Mouse (Mus musculus) stomach, embryonic 15.5 days (tissue): Measurements from ENCODE around the gene Clstn1. TPM values are rescaled to one million over a fixed set of nuclear protein-coding genes. Genes with fewer than 3 reads are reported as not detected.

Experiments used
- ATAC-seq: fragments of 200-750 bp; cut with Nextera tagmentation; 2 replicates; pipeline ENCODE4 v1.8.0; 2017; ENCODE audit warnings: low read depth, moderate number of reproducible peaks, moderate TSS enrichment; ENCODE audit not compliant: insufficient read depth, low FRiP score
- H3K27ac ChIP-seq: fragments of 300-500 bp; sonication (generic); 2 replicates; pipeline ENCODE4 v1.5.1; 2015; ENCODE audit warnings: mild to moderate bottlenecking, inconsistent platforms
- H3K27me3 ChIP-seq: fragments of 300-500 bp; sonication (generic); replicated peaks from 2 replicates; pipeline ENCODE4 v1.6.1; 2015; ENCODE audit warnings: inconsistent platforms
- H3K36me3 ChIP-seq: fragments of 300-500 bp; sonication (generic); 2 replicates; pipeline ENCODE4 v1.6.1; 2015; ENCODE audit warnings: inconsistent platforms
- H3K4me1 ChIP-seq: fragments of 300-500 bp; sonication (generic); 2 replicates; pipeline ENCODE4 v1.6.1; 2015; ENCODE audit warnings: inconsistent platforms
- H3K4me2 ChIP-seq: fragments of 300-500 bp; sonication (generic); 2 replicates; pipeline ENCODE4 v1.6.1; 2015; ENCODE audit warnings: mild to moderate bottlenecking, inconsistent platforms
- H3K4me3 ChIP-seq: fragments of 300-500 bp; sonication (generic); replicated peaks from 2 replicates; pipeline ENCODE4 v1.5.1; 2015; ENCODE audit warnings: inconsistent platforms
- H3K9ac ChIP-seq: fragments of 300-500 bp; sonication (generic); 2 replicates; pipeline ENCODE4 v1.6.1; 2015; ENCODE audit warnings: inconsistent platforms
- H3K9me3 ChIP-seq: fragments of 300-500 bp; sonication (generic); 2 replicates; pipeline ENCODE4 v1.6.1; 2016; ENCODE audit warnings: inconsistent platforms
- WGBS: fragments of 180-500 bp; shearing (Covaris S2); methylation state at CpG from one replicate; pipeline ENCODE4 v1.1.7; 2015; 5-methylcytosine and 5-hydroxymethylcytosine counted together
- polyA plus RNA-seq: library from polyadenylated mRNA; unstranded; fragments of >200 nt; fragmentation: Nextera tagmentation; extraction: Ambion mirVana; gene quantifications from 2 replicates; pipeline ENCODE4 v1.2.1, GENCODE M21; 2015

Clstn1 gene
- polyA plus RNA-seq, 1 experiment from 2014 or later: 47.0 TPM

GRCm38 (mm10) chr4:149641956-149642355 lies 55.7 kb downstream of the Clstn1 start:
- WGBS: 85% methylated on average over 5 of the region's 5 CpGs
- Histone ChIP-seq H3K9ac (no peak overlapping the region), H3K4me2 (no peak overlapping the region), H3K36me3 (peaks cover 41% of the 10 kb centered on the region), H3K27me3 (no peaks in the 10 kb centered on the region), H3K4me3 (no peak overlapping the region), H3K4me1 (0 out of 2 replicates have a peak, but pooled peaks cover 3% of the 10 kb centered on the region), H3K9me3 (no peaks in the 10 kb centered on the region), H3K27ac (no peak overlapping the region)
- no peak for ATAC-seq

GRCm38 (mm10) chr4:149645761-149646160 lies 59.5 kb downstream of the Clstn1 start:
- H3K4me3 ChIP-seq: no peak overlapping the region
- H3K27ac ChIP-seq: no peak overlapping the region
- peaks cover 46% of the 10 kb centered on the region for H3K36me3 ChIP-seq
- ATAC-seq: no peak
- WGBS: 92% methylated on average over 9 of the region's 9 CpGs
- H3K4me1 ChIP-seq: 0 out of 2 replicates have a peak, but pooled peaks cover under 1% of the 10 kb centered on the region
- H3K9me3 ChIP-seq: no peaks in the 10 kb centered on the region
- H3K4me2 ChIP-seq: no peak overlapping the region
- H3K27me3 ChIP-seq: no peaks in the 10 kb centered on the region
- H3K9ac ChIP-seq: no peak overlapping the region

- no peak for ATAC-seq
- WGBS: 78% methylated on average over 20 of the region's 20 CpGs
- no peaks in the 10 kb centered on the region for H3K4me1 ChIP-seq
- no peak overlapping the region for H3K27ac ChIP-seq
- no peak overlapping the region for H3K9ac ChIP-seq
- no peaks in the 10 kb centered on the region for H3K9me3 ChIP-seq
- no peak overlapping the region for H3K4me2 ChIP-seq
- peaks cover 35% of the 10 kb centered on the region for H3K36me3 ChIP-seq
- no peak overlapping the region for H3K4me3 ChIP-seq
- no peaks in the 10 kb centered on the region for H3K27me3 ChIP-seq
Measured at GRCm38 (mm10) chr4:149648031-149648805, 62.0 kb downstream of the Clstn1 start.

GRCm38 (mm10) chr4:149650493-149651193 lies 64.4 kb downstream of the Clstn1 start:
- Histone ChIP-seq H3K9me3 (no peaks in the 10 kb centered on the region), H3K27me3 (no peaks in the 10 kb centered on the region), H3K4me1 (no peaks in the 10 kb centered on the region), H3K27ac (no peak overlapping the region), H3K9ac (no peak overlapping the region), H3K4me3 (no peak overlapping the region), H3K4me2 (no peak overlapping the region), H3K36me3 (peaks cover 19% of the 10 kb centered on the region)
- no peak for ATAC-seq
- 67% methylated on average over 24 of the region's 24 CpGs for WGBS

- 86% methylated on average over 4 of the region's 4 CpGs for WGBS
- Histone ChIP-seq H3K36me3 (peaks cover 3% of the 10 kb centered on the region; the same call in 1 of the 2 replicates), H3K27ac (no peak overlapping the region), H3K4me2 (no peak overlapping the region), H3K9ac (no peak overlapping the region), H3K4me3 (no peak overlapping the region), H3K27me3 (no peaks in the 10 kb centered on the region), H3K4me1 (no peaks in the 10 kb centered on the region), H3K9me3 (no peaks in the 10 kb centered on the region)
- no peak for ATAC-seq
Measured at GRCm38 (mm10) chr4:149654232-149654631, 68.0 kb downstream of the Clstn1 start.

- ATAC-seq: no peak
- Histone ChIP-seq H3K9me3 (no peaks in the 10 kb centered on the region), H3K4me2 (no peak overlapping the region), H3K9ac (no peak overlapping the region), H3K27me3 (no peaks in the 10 kb centered on the region), H3K4me1 (no peaks in the 10 kb centered on the region), H3K4me3 (no peak overlapping the region), H3K27ac (no peak overlapping the region), H3K36me3 (no peaks in the 10 kb centered on the region)
- WGBS: 65% methylated on average over 11 of the region's 11 CpGs
Measured at GRCm38 (mm10) chr4:149657858-149658416, 71.7 kb downstream of the Clstn1 start.

GRCm38 (mm10) chr4:149659495-149660116 lies 73.3 kb downstream of the Clstn1 start:
- Histone ChIP-seq H3K9ac (no peak overlapping the region), H3K4me3 (no peak overlapping the region), H3K27me3 (no peaks in the 10 kb centered on the region), H3K4me1 (no peaks in the 10 kb centered on the region), H3K36me3 (no peaks in the 10 kb centered on the region), H3K4me2 (no peak overlapping the region), H3K27ac (no peak overlapping the region), H3K9me3 (no peaks in the 10 kb centered on the region)
- ATAC-seq: no peak
- 70% methylated on average over 25 of the region's 25 CpGs for whole genome bisulfite sequencing

GRCm38 (mm10) chr4:149660598-149660997 lies 74.3 kb downstream of the Clstn1 start:
- no peak overlapping the region for H3K4me3 ChIP-seq
- WGBS: 78% methylated on average over 7 of the region's 7 CpGs

GRCm38 (mm10) chr4:149661967-149662589 lies 75.8 kb downstream of the Clstn1 start:
- ATAC-seq: no peak
- Histone ChIP-seq H3K9me3 (no peaks in the 10 kb centered on the region), H3K27ac (no peak overlapping the region), H3K4me2 (no peak overlapping the region), H3K27me3 (no peaks in the 10 kb centered on the region), H3K4me1 (no peaks in the 10 kb centered on the region), H3K36me3 (no peaks in the 10 kb centered on the region), H3K9ac (no peak overlapping the region), H3K4me3 (no peak overlapping the region)
- 84% methylated on average over 14 of the region's 14 CpGs for WGBS

More at GRCm38 (mm10) chr4:149660598-149660997, 74.3 kb downstream of the Clstn1 start:
- Histone ChIP-seq H3K27me3 (no peaks in the 10 kb centered on the region), H3K4me2 (no peak overlapping the region), H3K27ac (no peak overlapping the region), H3K36me3 (no peaks in the 10 kb centered on the region), H3K4me1 (no peaks in the 10 kb centered on the region), H3K9ac (no peak overlapping the region), H3K9me3 (no peaks in the 10 kb centered on the region)
- ATAC-seq: no peak

- WGBS: 69% methylated on average over 7 of the region's 7 CpGs
- Histone ChIP-seq H3K4me3 (no peak overlapping the region), H3K27me3 (no peaks in the 10 kb centered on the region), H3K27ac (no peak overlapping the region), H3K9ac (no peak overlapping the region), H3K4me1 (no peaks in the 10 kb centered on the region), H3K4me2 (no peak overlapping the region), H3K9me3 (no peaks in the 10 kb centered on the region), H3K36me3 (no peaks in the 10 kb centered on the region)
- no peak for ATAC-seq
Measured at GRCm38 (mm10) chr4:149663849-149664503, 77.7 kb downstream of the Clstn1 start.

- Histone ChIP-seq H3K27me3 (no peaks in the 10 kb centered on the region), H3K4me3 (no peak overlapping the region), H3K27ac (no peak overlapping the region), H3K4me2 (no peak overlapping the region), H3K4me1 (no peaks in the 10 kb centered on the region), H3K9me3 (no peaks in the 10 kb centered on the region), H3K9ac (no peak overlapping the region), H3K36me3 (no peaks in the 10 kb centered on the region)
- WGBS: 71% methylated on average over 6 of the region's 6 CpGs
- no peak for ATAC-seq
Measured at GRCm38 (mm10) chr4:149665016-149665691, 78.9 kb downstream of the Clstn1 start.
